Mouse (Mus musculus) thymus, adult 2 months (tissue): ENCODE data around the gene Car12. TPM values are rescaled to one million over a fixed set of nuclear protein-coding genes. Genes with fewer than 3 reads are reported as not detected.
"Not testable (repeated sequence)": the region's sequence is repeated elsewhere in the genome, so short reads cannot be mapped to it uniquely, and the experiment has no call there.

Experiments used
- DNase-seq: peaks from one replicate; pipeline ENCODE4 v3.0.0; 2021
- H3K27ac ChIP-seq: fragments of 200-500 bp; 2 replicates; pipeline ENCODE4 v1.5.1; 2012; ENCODE audit warnings: low read length, control low read depth; ENCODE audit not compliant: control insufficient read depth, insufficient read depth
- H3K27me3 ChIP-seq: fragments of 200-500 bp; 2 replicates; pipeline ENCODE4 v1.6.1; 2012; ENCODE audit warnings: mild to moderate bottlenecking, low read length, moderate library complexity, mixed read lengths; ENCODE audit not compliant: control insufficient read depth, insufficient read depth
- H3K36me3 ChIP-seq: fragments of 200-500 bp; 2 replicates; pipeline ENCODE4 v1.6.1; 2012; ENCODE audit warnings: mild to moderate bottlenecking, low read length, moderate library complexity; ENCODE audit not compliant: control insufficient read depth, insufficient read depth
- H3K4me1 ChIP-seq: fragments of 200-500 bp; replicated peaks from 2 replicates; pipeline ENCODE4 v1.6.1; 2012; ENCODE audit warnings: low read length; ENCODE audit not compliant: control insufficient read depth, insufficient read depth
- H3K4me3 ChIP-seq: fragments of 200-500 bp; 2 replicates; pipeline ENCODE4 v1.5.1; 2012; ENCODE audit warnings: mild to moderate bottlenecking, low read length, control low read depth, moderate library complexity; ENCODE audit not compliant: control insufficient read depth, insufficient read depth
- CTCF ChIP-seq: fragments of 200-500 bp; IDR thresholded peaks from 2 replicates; pipeline ENCODE4 v1.5.1; 2012; ENCODE audit warnings: mild to moderate bottlenecking, control low read depth, low read length, moderate library complexity, borderline replicate concordance; ENCODE audit not compliant: control insufficient read depth, poor library complexity, insufficient read depth; ENCODE audit errors: extremely low read depth
- POLR2A ChIP-seq: fragments of 200-500 bp; IDR thresholded peaks from 2 replicates; pipeline ENCODE4 v1.6.1; 2012; ENCODE audit warnings: mild to moderate bottlenecking, low read length, control low read depth, moderate library complexity; ENCODE audit not compliant: control insufficient read depth, poor library complexity, insufficient read depth; ENCODE audit errors: extremely low read depth
- WGBS: fragments of 180-500 bp; shearing (Covaris S2); methylation state at CpG from one replicate; pipeline ENCODE4 v1.1.7; 2018; 5-methylcytosine and 5-hydroxymethylcytosine counted together
- polyA plus RNA-seq: library from polyadenylated mRNA; depleted of rRNA; stranded (reverse); fragments of >200 nt; gene quantifications from 2 replicates; pipeline ENCODE4 v1.2.3, GENCODE M21; 2012; rRNA removed

The Car12 gene
- polyA plus RNA-seq, 1 experiment, result 4.9 TPM

- WGBS, result 70% methylated on average over 12 of the region's 12 CpGs
- Histone ChIP-seq H3K36me3 (no peaks in the 10 kb centered on the region), H3K4me1 (peaks cover 3% of the 10 kb centered on the region), H3K27ac (no peak overlapping the region), H3K4me3 (no peak overlapping the region), H3K27me3 (peaks cover 5% of the 10 kb centered on the region; the same call in 1 of the 2 replicates)
- no peak for TF ChIP-seq CTCF
- no peak for TF ChIP-seq POLR2A
- no peak for DNase-seq
Measured at GRCm38 (mm10) chr9:66801947-66802346, 88.5 kb downstream of the Car12 start.

GRCm38 (mm10) chr9:66805951-66806350 lies 92.5 kb downstream of the Car12 start:
- not testable (repeated sequence) for H3K36me3 ChIP-seq, H3K4me3 ChIP-seq, H3K27me3 ChIP-seq, DNase-seq, H3K4me1 ChIP-seq, H3K27ac ChIP-seq
- 18% methylated on average over 34 of the region's 37 CpGs for WGBS

GRCm38 (mm10) chr9:66813392-66813791 lies 99.9 kb downstream of the Car12 start:
- DNase-seq, result no peak
- Histone ChIP-seq H3K4me1 (peaks cover 7% of the 10 kb centered on the region), H3K36me3 (no peaks in the 10 kb centered on the region), H3K4me3 (no peak overlapping the region), H3K27me3 (no peaks in the 10 kb centered on the region), H3K27ac (no peak overlapping the region)
- 35% methylated on average over 2 of the region's 2 CpGs for WGBS
- TF ChIP-seq CTCF (no peak), POLR2A (no peak)

Other genes starting within 250 kb of the Car12 start
- gene Fbxl22, start 199.1 kb upstream of the Car12 start, polyA plus RNA-seq, result 7.6 and 10.2 TPM in 2 replicates
- gene Usp3, start 120.5 kb upstream of the Car12 start, polyA plus RNA-seq, result 66.1 and 70.5 TPM in 2 replicates
- gene Aph1b, start 81.8 kb downstream of the Car12 start, polyA plus RNA-seq, result 1.2 and 1.8 TPM in 2 replicates
- gene Gm10647, start 83.4 kb downstream of the Car12 start, polyA plus RNA-seq, result 0.07 TPM in 1 of 2 replicates, not detected in the other
- 1.1 and 1.5 TPM in 2 replicates for gene Aph1c, start 121.0 kb downstream of the Car12 start, polyA plus RNA-seq
- 24.7 and 27.6 TPM in 2 replicates for gene Rab8b, start 206.0 kb downstream of the Car12 start, polyA plus RNA-seq
- 52.2 and 61.1 TPM in 2 replicates for gene Rps27l, start 232.4 kb downstream of the Car12 start, polyA plus RNA-seq